Mouse (Mus musculus) stomach, embryonic 15.5 days (tissue): Measurements from ENCODE around the gene Gm28035. TPM values are rescaled to one million over a fixed set of nuclear protein-coding genes. Genes with fewer than 3 reads are reported as not detected.
A peak's percentile ranks its signal among the peaks of the same experiment; 100 is the strongest.

Experiments used
- ATAC-seq: fragments of 200-750 bp; cut with Nextera tagmentation; 2 replicates; pipeline ENCODE4 v1.8.0; 2017; ENCODE audit warnings: low read depth, moderate number of reproducible peaks, moderate TSS enrichment; ENCODE audit not compliant: insufficient read depth, low FRiP score
- H3K27ac ChIP-seq: fragments of 300-500 bp; sonication (generic); 2 replicates; pipeline ENCODE4 v1.5.1; 2015; ENCODE audit warnings: mild to moderate bottlenecking, inconsistent platforms
- H3K27me3 ChIP-seq: fragments of 300-500 bp; sonication (generic); replicated peaks from 2 replicates; pipeline ENCODE4 v1.6.1; 2015; ENCODE audit warnings: inconsistent platforms
- H3K36me3 ChIP-seq: fragments of 300-500 bp; sonication (generic); 2 replicates; pipeline ENCODE4 v1.6.1; 2015; ENCODE audit warnings: inconsistent platforms
- H3K4me1 ChIP-seq: fragments of 300-500 bp; sonication (generic); 2 replicates; pipeline ENCODE4 v1.6.1; 2015; ENCODE audit warnings: inconsistent platforms
- H3K4me2 ChIP-seq: fragments of 300-500 bp; sonication (generic); 2 replicates; pipeline ENCODE4 v1.6.1; 2015; ENCODE audit warnings: mild to moderate bottlenecking, inconsistent platforms
- H3K4me3 ChIP-seq: fragments of 300-500 bp; sonication (generic); replicated peaks from 2 replicates; pipeline ENCODE4 v1.5.1; 2015; ENCODE audit warnings: inconsistent platforms
- H3K9ac ChIP-seq: fragments of 300-500 bp; sonication (generic); 2 replicates; pipeline ENCODE4 v1.6.1; 2015; ENCODE audit warnings: inconsistent platforms
- H3K9me3 ChIP-seq: fragments of 300-500 bp; sonication (generic); 2 replicates; pipeline ENCODE4 v1.6.1; 2016; ENCODE audit warnings: inconsistent platforms
- WGBS: fragments of 180-500 bp; shearing (Covaris S2); methylation state at CpG from one replicate; pipeline ENCODE4 v1.1.7; 2015; 5-methylcytosine and 5-hydroxymethylcytosine counted together
- polyA plus RNA-seq: library from polyadenylated mRNA; unstranded; fragments of >200 nt; fragmentation: Nextera tagmentation; extraction: Ambion mirVana; gene quantifications from 2 replicates; pipeline ENCODE4 v1.2.1, GENCODE M21; 2015

Gm28035 gene
- polyA plus RNA-seq, 1 experiment from 2014 or later, result 0.35 TPM

GRCm38 (mm10) chr2:30255631-30256395 lies 15.4 kb downstream of the Gm28035 start:
- WGBS, result 96% methylated on average over 42 of the region's 42 CpGs
- no peak for ATAC-seq
- peaks cover 31% of the 10 kb centered on the region for H3K36me3 ChIP-seq

GRCm38 (mm10) chr2:30256616-30257350 lies 16.4 kb downstream of the Gm28035 start:
- Histone ChIP-seq H3K9ac (no peak overlapping the region), H3K9me3 (no peaks in the 10 kb centered on the region), H3K36me3 (peaks cover 31% of the 10 kb centered on the region), H3K27ac (no peak overlapping the region), H3K27me3 (no peaks in the 10 kb centered on the region), H3K4me2 (no peak overlapping the region), H3K4me3 (no peak overlapping the region), H3K4me1 (peaks cover 17% of the 10 kb centered on the region; the same call in 1 of the 2 replicates)
- WGBS, result 93% methylated on average over 30 of the region's 30 CpGs
- no peak for ATAC-seq

More at GRCm38 (mm10) chr2:30255631-30256395, 15.4 kb downstream of the Gm28035 start:
- Histone ChIP-seq H3K9me3 (no peaks in the 10 kb centered on the region), H3K4me3 (no peak overlapping the region), H3K9ac (no peak overlapping the region), H3K27me3 (no peaks in the 10 kb centered on the region), H3K4me2 (no peak overlapping the region), H3K27ac (no peak overlapping the region), H3K4me1 (peaks cover 20% of the 10 kb centered on the region; the same call in 1 of the 2 replicates)

- Histone ChIP-seq H3K4me1 (peaks cover 10% of the 10 kb centered on the region; the same call in 1 of the 2 replicates), H3K4me2 (no peak overlapping the region), H3K9me3 (no peaks in the 10 kb centered on the region), H3K4me3 (no peak overlapping the region), H3K36me3 (peaks cover 38% of the 10 kb centered on the region), H3K9ac (no peak overlapping the region), H3K27ac (peak overlapping the region; percentile 2; the same call in 1 of the 2 replicates), H3K27me3 (no peaks in the 10 kb centered on the region)
- no peak for ATAC-seq
- WGBS, result 73% methylated on average over 7 of the region's 7 CpGs
Observed at GRCm38 (mm10) chr2:30257699-30258460, 17.5 kb downstream of the Gm28035 start.

GRCm38 (mm10) chr2:30258600-30258999 lies 18.2 kb downstream of the Gm28035 start:
- Histone ChIP-seq H3K4me1 (peaks cover 13% of the 10 kb centered on the region), H3K27me3 (no peaks in the 10 kb centered on the region), H3K27ac (0 out of 2 replicates have a peak overlapping the region, but pooled peaks have one; percentile 2), H3K9me3 (no peaks in the 10 kb centered on the region), H3K9ac (no peak overlapping the region), H3K4me2 (no peak overlapping the region), H3K36me3 (peaks cover 38% of the 10 kb centered on the region), H3K4me3 (no peak overlapping the region)
- no peak for ATAC-seq
- WGBS, result 75% methylated on average over 4 of the region's 4 CpGs

GRCm38 (mm10) chr2:30259131-30260064 lies 19.0 kb downstream of the Gm28035 start:
- Histone ChIP-seq H3K36me3 (peaks cover 38% of the 10 kb centered on the region), H3K9me3 (no peaks in the 10 kb centered on the region), H3K27ac (no peak overlapping the region), H3K4me2 (no peak overlapping the region), H3K27me3 (no peaks in the 10 kb centered on the region), H3K4me1 (peaks cover 13% of the 10 kb centered on the region), H3K4me3 (no peak overlapping the region), H3K9ac (no peak overlapping the region)
- WGBS, result 82% methylated on average over 15 of the region's 15 CpGs
- ATAC-seq, result no peak

- Histone ChIP-seq H3K36me3 (peaks cover 24% of the 10 kb centered on the region), H3K9ac (no peak overlapping the region), H3K27me3 (no peaks in the 10 kb centered on the region), H3K27ac (no peak overlapping the region), H3K4me2 (no peak overlapping the region), H3K4me1 (peaks cover 31% of the 10 kb centered on the region), H3K9me3 (no peaks in the 10 kb centered on the region), H3K4me3 (no peak overlapping the region)
- WGBS, result 84% methylated on average over 4 of the region's 4 CpGs
- ATAC-seq, result no peak
Observed at GRCm38 (mm10) chr2:30261064-30261736, 20.8 kb downstream of the Gm28035 start.

GRCm38 (mm10) chr2:30261921-30262839 lies 21.8 kb downstream of the Gm28035 start:
- Histone ChIP-seq H3K4me3 (no peak overlapping the region), H3K4me2 (no peak overlapping the region), H3K4me1 (peaks cover 40% of the 10 kb centered on the region), H3K9ac (no peak overlapping the region), H3K9me3 (no peaks in the 10 kb centered on the region), H3K36me3 (peaks cover 14% of the 10 kb centered on the region), H3K27ac (no peak overlapping the region), H3K27me3 (no peaks in the 10 kb centered on the region)
- no peak for ATAC-seq
- 88% methylated on average over 18 of the region's 18 CpGs for WGBS

GRCm38 (mm10) chr2:30262840-30263441 lies 22.6 kb downstream of the Gm28035 start:
- no peaks in the 10 kb centered on the region for H3K27me3 ChIP-seq
- no peak overlapping the region for H3K4me3 ChIP-seq
- peaks cover 7% of the 10 kb centered on the region; the same call in 1 of the 2 replicates for H3K36me3 ChIP-seq
- H3K4me2 ChIP-seq, result no peak overlapping the region
- peaks cover 40% of the 10 kb centered on the region for H3K4me1 ChIP-seq
- WGBS, result 49% methylated on average over 4 of the region's 4 CpGs
- no peaks in the 10 kb centered on the region for H3K9me3 ChIP-seq
- H3K9ac ChIP-seq, result no peak overlapping the region
- no peak overlapping the region for H3K27ac ChIP-seq
- ATAC-seq, result no peak

- H3K27me3 ChIP-seq, result no peaks in the 10 kb centered on the region
- ATAC-seq, result no peak
- no peak overlapping the region for H3K27ac ChIP-seq
- no peak overlapping the region for H3K4me3 ChIP-seq
- WGBS, result 81% methylated on average over 6 of the region's 6 CpGs
- H3K4me1 ChIP-seq, result peaks cover 40% of the 10 kb centered on the region
- no peak overlapping the region for H3K9ac ChIP-seq
- H3K36me3 ChIP-seq, result peaks cover 7% of the 10 kb centered on the region; the same call in 1 of the 2 replicates
- no peaks in the 10 kb centered on the region for H3K9me3 ChIP-seq
- no peak overlapping the region for H3K4me2 ChIP-seq
Observed at GRCm38 (mm10) chr2:30263811-30264210, 23.4 kb downstream of the Gm28035 start.
